Mouse (Mus musculus) urinary bladder, postnatal 10 days (tissue): ENCODE data around the gene Tgm5.
"Not testable (repeated sequence)": the region's sequence is repeated elsewhere in the genome, so short reads cannot be mapped to it uniquely, and the experiment has no call there.

ENCODE experiments used
- DNase-seq: peaks from one replicate; pipeline ENCODE4 v3.0.0; 2022; ENCODE audit warnings: low spot score

The Tgm5 gene

GRCm38 (mm10) chr2:121085480-121086185 lies at the start of gene Tgm5:
TSS of gene Tgm5 (minus strand) at chr2:121085841.
- no peak for DNase-seq

- no peak for DNase-seq
Observed at GRCm38 (mm10) chr2:121132822-121133221, 47.2 kb upstream of the Tgm5 start.

GRCm38 (mm10) chr2:121128865-121129620 lies 43.4 kb upstream of the Tgm5 start:
- no peak for DNase-seq

- no peak for DNase-seq
Observed at GRCm38 (mm10) chr2:121127536-121127935, 41.9 kb upstream of the Tgm5 start.

GRCm38 (mm10) chr2:121126302-121126701 lies 40.7 kb upstream of the Tgm5 start:
- not testable (repeated sequence) for DNase-seq

- no peak for DNase-seq
Observed at GRCm38 (mm10) chr2:121119260-121119659, 33.6 kb upstream of the Tgm5 start.

GRCm38 (mm10) chr2:121115418-121115817 lies 29.8 kb upstream of the Tgm5 start:
- no peak for DNase-seq

- DNase-seq = no peak
Observed at GRCm38 (mm10) chr2:121109695-121110094, 24.1 kb upstream of the Tgm5 start, which contains the start of gene Tgm7. TSS of gene Tgm7 (minus strand) at chr2:121109795.

GRCm38 (mm10) chr2:121105940-121106339 lies 20.3 kb upstream of the Tgm5 start:
- DNase-seq = no peak

GRCm38 (mm10) chr2:121102051-121102450 lies 16.4 kb upstream of the Tgm5 start:
- DNase-seq = no peak

- DNase-seq = no peak
Observed at GRCm38 (mm10) chr2:121089751-121090150, 4.1 kb upstream of the Tgm5 start.

- DNase-seq = no peak
Observed at GRCm38 (mm10) chr2:121088507-121088906, 2.9 kb upstream of the Tgm5 start.

GRCm38 (mm10) chr2:121082626-121083025 lies 3.0 kb downstream of the Tgm5 start:
- DNase-seq = no peak

- DNase-seq = no peak
Observed at GRCm38 (mm10) chr2:121074747-121075146, 10.9 kb downstream of the Tgm5 start.

- no peak for DNase-seq
Observed at GRCm38 (mm10) chr2:121071871-121072270, 13.8 kb downstream of the Tgm5 start.

- DNase-seq = no peak
Observed at GRCm38 (mm10) chr2:121069506-121069905, 16.1 kb downstream of the Tgm5 start.

- DNase-seq = no peak
Observed at GRCm38 (mm10) chr2:121067116-121067515, 18.5 kb downstream of the Tgm5 start.

GRCm38 (mm10) chr2:121061315-121061714 lies 24.3 kb downstream of the Tgm5 start:
- no peak for DNase-seq

GRCm38 (mm10) chr2:121057997-121058396 lies 27.6 kb downstream of the Tgm5 start:
- DNase-seq = no peak

GRCm38 (mm10) chr2:121055915-121056314 lies 29.7 kb downstream of the Tgm5 start:
- DNase-seq = no peak

GRCm38 (mm10) chr2:121054060-121054459 lies 31.6 kb downstream of the Tgm5 start:
- DNase-seq = no peak

GRCm38 (mm10) chr2:121052176-121052575 lies 33.5 kb downstream of the Tgm5 start:
- DNase-seq = no peak

GRCm38 (mm10) chr2:121045653-121046052 lies 40.0 kb downstream of the Tgm5 start:
- DNase-seq = no peak
